Mouse (Mus musculus) neural tube, embryonic 14.5 days (tissue): ENCODE measurements around the gene Csf3r. TPM values are rescaled to one million over a fixed set of nuclear protein-coding genes. Genes with fewer than 3 reads are reported as not detected.

Experiments used
- ATAC-seq: fragments of 200-750 bp; cut with Nextera tagmentation; 2 replicates; pipeline ENCODE4 v1.8.0; 2017; ENCODE audit warnings: low read depth, mild to moderate bottlenecking, moderate TSS enrichment, moderate library complexity
- H3K27ac ChIP-seq: fragments of 300-500 bp; sonication (generic); 2 replicates; pipeline ENCODE4 v1.5.1; 2014; ENCODE audit warnings: low read depth, mild to moderate bottlenecking, control low read depth, low read length, moderate library complexity, mixed read lengths
- H3K27me3 ChIP-seq: fragments of 300-500 bp; sonication (generic); 2 replicates; pipeline ENCODE4 v1.6.1; 2014; ENCODE audit warnings: low read length; ENCODE audit not compliant: control insufficient read depth, insufficient read depth
- H3K36me3 ChIP-seq: fragments of 300-500 bp; sonication (generic); 2 replicates; pipeline ENCODE4 v1.6.1; 2014; ENCODE audit warnings: low read length, mixed read lengths; ENCODE audit not compliant: control insufficient read depth, insufficient read depth
- H3K4me1 ChIP-seq: fragments of 300-500 bp; sonication (generic); 2 replicates; pipeline ENCODE4 v1.6.1; 2014; ENCODE audit warnings: low read length; ENCODE audit not compliant: control insufficient read depth, insufficient read depth
- H3K4me2 ChIP-seq: fragments of 300-500 bp; sonication (generic); 2 replicates; pipeline ENCODE4 v1.6.1; 2014; ENCODE audit warnings: mild to moderate bottlenecking, low read depth, low read length, control low read depth
- H3K4me3 ChIP-seq: fragments of 300-500 bp; sonication (generic); 2 replicates; pipeline ENCODE4 v1.5.1; 2014; ENCODE audit warnings: low read depth, low read length, control low read depth, mixed read lengths
- H3K9ac ChIP-seq: fragments of 300-500 bp; sonication (generic); replicated peaks from 2 replicates; pipeline ENCODE4 v1.6.1; 2014; ENCODE audit warnings: low read depth, mild to moderate bottlenecking, control low read depth, low read length, mixed read lengths
- H3K9me3 ChIP-seq: fragments of 300-500 bp; sonication (generic); 2 replicates; pipeline ENCODE4 v1.6.1; 2016; ENCODE audit warnings: low read length; ENCODE audit not compliant: control insufficient read depth
- WGBS: fragments of 180-500 bp; shearing (Covaris S2); extraction: QIAGEN DNeasy Blood & Tissue Kit; methylation state at CpG from one replicate; pipeline ENCODE4 v1.1.7; 2014; 5-methylcytosine and 5-hydroxymethylcytosine counted together
- polyA plus RNA-seq: library from polyadenylated mRNA; unstranded; fragments of >200 nt; fragmentation: Nextera tagmentation; extraction: Ambion mirVana; gene quantifications from 2 replicates; pipeline ENCODE4 v1.2.1, GENCODE M21; 2014

The Csf3r gene
- polyA plus RNA-seq, 1 experiment from 2014 or later: 0.66 TPM

- no peaks in the 10 kb centered on the region for H3K27me3 ChIP-seq
- H3K9ac ChIP-seq: no peak overlapping the region
Observed at GRCm38 (mm10) chr4:126067401-126068077, 43.2 kb downstream of the Csf3r start.

GRCm38 (mm10) chr4:126068842-126069241 is 44.5 kb downstream of the Csf3r start:
- no peak for ATAC-seq
- no peak overlapping the region for H3K4me2 ChIP-seq
- no peaks in the 10 kb centered on the region for H3K4me1 ChIP-seq
- no peaks in the 10 kb centered on the region for H3K9me3 ChIP-seq
- WGBS: 96% methylated on average over 6 of the region's 6 CpGs
- no peak overlapping the region for H3K4me3 ChIP-seq
- H3K9ac ChIP-seq: no peak overlapping the region
- no peak overlapping the region for H3K27ac ChIP-seq
- no peaks in the 10 kb centered on the region for H3K27me3 ChIP-seq
- no peaks in the 10 kb centered on the region for H3K36me3 ChIP-seq

More at GRCm38 (mm10) chr4:126067401-126068077, 43.2 kb downstream of the Csf3r start:
- 79% methylated on average over 15 of the region's 15 CpGs for WGBS
- no peaks in the 10 kb centered on the region for H3K9me3 ChIP-seq
- no peak overlapping the region for H3K4me3 ChIP-seq
- no peak overlapping the region for H3K27ac ChIP-seq
- no peaks in the 10 kb centered on the region for H3K36me3 ChIP-seq
- ATAC-seq: no peak
- H3K4me2 ChIP-seq: no peak overlapping the region
- no peaks in the 10 kb centered on the region for H3K4me1 ChIP-seq

GRCm38 (mm10) chr4:126077833-126078232 is 53.5 kb downstream of the Csf3r start:
- no peaks in the 10 kb centered on the region; the same call in 1 of the 2 replicates for H3K36me3 ChIP-seq
- no peaks in the 10 kb centered on the region for H3K9me3 ChIP-seq
- no peaks in the 10 kb centered on the region for H3K27me3 ChIP-seq
- 83% methylated on average over 6 of the region's 6 CpGs for WGBS
- no peak overlapping the region for H3K4me3 ChIP-seq
- no peaks in the 10 kb centered on the region for H3K4me1 ChIP-seq
- H3K9ac ChIP-seq: no peak overlapping the region
- no peak overlapping the region for H3K27ac ChIP-seq
- ATAC-seq: no peak
- H3K4me2 ChIP-seq: no peak overlapping the region

DNA sequence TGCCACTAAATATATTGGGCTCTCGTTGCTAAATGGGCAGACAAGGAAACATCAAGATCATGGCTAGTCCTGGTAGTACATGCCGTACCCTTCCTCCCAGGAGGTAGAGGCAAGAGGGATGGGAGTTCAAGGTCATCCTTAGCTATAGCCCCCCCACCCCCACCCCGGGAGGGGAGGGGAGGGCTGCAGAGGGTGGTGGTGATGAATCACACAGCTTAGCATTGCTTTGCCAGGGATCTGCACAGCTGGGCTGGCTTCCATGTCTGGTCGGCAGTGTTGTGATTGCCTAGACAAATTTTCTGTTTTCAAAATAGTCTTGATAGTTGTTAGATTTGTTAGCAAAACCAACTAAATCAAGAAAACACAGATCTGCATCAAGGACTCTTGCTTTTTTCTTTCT is 54.9 kb downstream of the Csf3r start:
- Histone ChIP-seq H3K27ac (no peak overlapping the region), H3K27me3 (no peaks in the 10 kb centered on the region), H3K9ac (no peak overlapping the region), H3K9me3 (no peaks in the 10 kb centered on the region), H3K4me2 (no peak overlapping the region), H3K4me3 (no peak overlapping the region), H3K36me3 (peaks cover 6% of the 10 kb centered on the region), H3K4me1 (no peaks in the 10 kb centered on the region)
- no peak for ATAC-seq
- WGBS: 76% methylated on average over 4 of the region's 4 CpGs

- Histone ChIP-seq H3K9me3 (no peaks in the 10 kb centered on the region), H3K4me2 (no peak overlapping the region), H3K27me3 (no peaks in the 10 kb centered on the region), H3K36me3 (peaks cover 8% of the 10 kb centered on the region; the same call in 1 of the 2 replicates), H3K4me3 (no peak overlapping the region), H3K27ac (no peak overlapping the region), H3K4me1 (no peaks in the 10 kb centered on the region), H3K9ac (no peak overlapping the region)
- WGBS: 79% methylated on average over 1 of the region's 1 CpGs
- ATAC-seq: no peak
Observed at GRCm38 (mm10) chr4:126081601-126082000, 57.3 kb downstream of the Csf3r start.

DNA sequence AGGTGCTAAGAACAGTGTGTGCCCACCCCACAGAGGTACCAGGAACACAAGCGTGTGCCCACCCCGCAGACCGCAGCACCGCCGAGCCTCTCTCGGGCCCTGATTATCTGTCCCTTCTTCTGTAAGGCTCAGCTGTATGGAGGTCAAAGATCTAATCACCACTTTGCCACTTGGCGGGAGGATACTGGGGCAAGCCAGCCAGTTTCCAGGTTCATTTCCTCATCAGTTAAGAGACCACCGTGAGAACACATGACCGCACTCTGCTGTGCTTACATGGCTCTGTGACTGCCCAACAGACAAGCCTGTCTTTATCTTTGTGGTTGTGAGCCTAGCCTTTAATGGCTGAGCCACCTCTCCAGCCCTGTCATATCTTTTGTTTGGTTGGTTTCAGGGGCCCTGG is 58.7 kb downstream of the Csf3r start:
- H3K4me2 ChIP-seq: no peak overlapping the region
- no peak overlapping the region for H3K27ac ChIP-seq
- no peak overlapping the region for H3K4me3 ChIP-seq
- H3K36me3 ChIP-seq: peaks cover 8% of the 10 kb centered on the region; the same call in 1 of the 2 replicates
- ATAC-seq: no peak
- H3K9me3 ChIP-seq: no peaks in the 10 kb centered on the region
- no peak overlapping the region for H3K9ac ChIP-seq
- 98% methylated on average over 9 of the region's 9 CpGs for WGBS
- H3K27me3 ChIP-seq: no peaks in the 10 kb centered on the region
- H3K4me1 ChIP-seq: no peaks in the 10 kb centered on the region

DNA sequence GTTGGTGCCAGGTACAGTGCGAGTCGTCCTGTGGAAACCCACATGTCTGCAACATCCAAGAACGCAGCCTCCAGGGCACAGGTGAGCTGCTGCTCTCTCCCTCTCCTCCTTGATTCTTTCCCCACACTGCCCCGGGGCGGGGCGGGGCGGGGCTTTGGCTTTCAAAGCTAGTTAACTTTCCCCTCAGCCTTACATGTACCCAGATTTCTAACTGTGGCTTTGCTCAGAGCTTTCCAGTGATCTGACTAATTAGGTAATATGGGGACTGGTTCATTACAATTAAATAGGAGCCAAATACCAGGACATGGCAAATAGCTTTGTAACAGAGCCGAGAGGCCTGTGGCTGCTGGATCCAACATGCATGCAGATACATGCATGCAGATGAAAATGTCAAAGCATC is 60.0 kb downstream of the Csf3r start:
- no peak for ATAC-seq

GRCm38 (mm10) chr4:126085996-126086576 is 61.7 kb downstream of the Csf3r start:
- Histone ChIP-seq H3K9ac (no peak overlapping the region), H3K9me3 (no peaks in the 10 kb centered on the region), H3K4me2 (no peak overlapping the region), H3K4me1 (no peaks in the 10 kb centered on the region), H3K27me3 (no peaks in the 10 kb centered on the region), H3K36me3 (peaks cover 8% of the 10 kb centered on the region; the same call in 1 of the 2 replicates), H3K4me3 (no peak overlapping the region), H3K27ac (0 out of 2 replicates have a peak overlapping the region, but pooled peaks have one; percentile 34)
- ATAC-seq: peak; percentile 80; the same call in 1 of the 2 replicates
- WGBS: 31% methylated on average over 7 of the region's 7 CpGs

More for the DNA sequence above, 60.0 kb downstream of the Csf3r start:
- Histone ChIP-seq H3K9ac (no peak overlapping the region), H3K36me3 (peaks cover 8% of the 10 kb centered on the region; the same call in 1 of the 2 replicates), H3K27ac (no peak overlapping the region), H3K4me2 (no peak overlapping the region), H3K27me3 (no peaks in the 10 kb centered on the region), H3K4me3 (no peak overlapping the region), H3K9me3 (no peaks in the 10 kb centered on the region), H3K4me1 (no peaks in the 10 kb centered on the region)
- 74% methylated on average over 8 of the region's 8 CpGs for WGBS

DNA sequence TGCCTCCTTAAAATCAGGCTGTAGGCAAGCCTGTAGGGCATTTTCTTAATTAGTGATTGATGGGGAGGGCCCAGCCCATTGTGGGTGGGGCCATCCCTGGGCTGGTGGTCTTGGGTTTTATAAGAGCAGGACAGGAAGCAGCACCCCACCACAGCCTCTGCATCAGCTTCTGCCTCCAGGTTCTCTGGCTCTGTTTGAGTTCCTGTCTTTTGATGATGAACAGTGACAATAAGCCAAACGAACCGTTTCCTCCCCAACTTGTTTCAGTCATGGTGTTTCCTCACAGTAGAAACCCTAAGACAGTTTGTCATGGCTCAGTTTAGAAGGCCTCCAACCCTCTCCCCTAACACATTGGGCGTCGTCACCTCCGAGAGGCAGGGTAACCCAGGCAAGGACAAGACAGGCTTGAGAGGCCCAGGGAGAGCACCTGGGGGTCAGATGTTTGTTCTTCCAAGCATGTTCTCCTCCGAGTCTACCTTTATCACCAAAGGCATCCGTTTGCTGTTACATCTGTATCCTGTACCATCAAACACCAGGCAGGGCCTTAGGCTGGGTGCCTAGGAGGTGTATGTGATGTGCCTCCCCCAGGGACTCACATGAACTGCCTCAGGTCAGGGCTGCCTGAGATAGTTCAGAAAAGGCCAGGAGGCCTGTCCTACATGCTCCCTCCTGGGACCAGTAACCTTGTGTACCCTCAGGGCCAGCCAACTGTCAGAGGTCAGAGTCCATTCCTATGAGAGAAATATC is 65.9 kb downstream of the Csf3r start:
- Histone ChIP-seq H3K36me3 (no peaks in the 10 kb centered on the region), H3K4me3 (no peak overlapping the region), H3K27me3 (no peaks in the 10 kb centered on the region), H3K4me2 (no peak overlapping the region), H3K4me1 (no peaks in the 10 kb centered on the region), H3K9me3 (no peaks in the 10 kb centered on the region), H3K27ac (no peak overlapping the region), H3K9ac (no peak overlapping the region)
- 82% methylated on average over 7 of the region's 7 CpGs for WGBS
- no peak for ATAC-seq
